Mouse (Mus musculus): ENCODE results near the gene Vezf1. TPM values are rescaled to one million over a fixed set of nuclear protein-coding genes. Genes with fewer than 3 reads are reported as not detected.
A peak's percentile ranks its signal among the peaks of the same experiment; 100 is the strongest.

The Vezf1 gene
- polyA plus RNA-seq, 1 experiment from 2014 or later: 46.5 TPM

DNA sequence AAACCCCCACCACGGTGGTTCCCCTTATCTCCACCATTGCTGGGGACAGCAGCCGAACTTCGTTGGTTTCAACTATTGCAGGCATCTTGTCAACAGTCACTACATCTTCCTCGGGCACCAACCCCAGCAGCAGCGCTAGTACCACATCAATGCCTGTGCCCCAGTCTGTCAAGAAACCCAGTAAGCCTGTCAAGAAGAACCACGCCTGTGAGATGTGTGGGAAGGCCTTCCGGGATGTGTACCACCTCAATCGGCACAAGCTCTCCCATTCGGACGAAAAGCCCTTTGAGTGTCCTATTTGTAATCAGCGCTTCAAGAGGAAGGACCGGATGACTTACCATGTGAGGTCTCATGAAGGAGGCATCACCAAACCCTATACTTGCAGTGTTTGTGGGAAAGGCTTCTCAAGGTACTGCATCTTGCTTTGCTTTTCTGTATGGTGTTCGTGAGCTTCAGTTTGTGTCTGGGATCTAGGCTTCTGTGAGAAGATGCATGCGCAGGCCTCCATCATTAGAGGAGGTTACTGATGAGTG is 5.3 kb downstream of the Vezf1 start:
- H3K4me1 ChIP-seq (ENCODE audit: control insufficient read depth, insufficient read depth, low read length): peaks cover 23% of the 10 kb centered on the region
- no peaks in the 10 kb centered on the region for H3K9me3 ChIP-seq (ENCODE audit: control insufficient read depth, low read depth, low read length)
- H3K27me3 ChIP-seq (ENCODE audit: control insufficient read depth, insufficient read depth, low read length): no peaks in the 10 kb centered on the region
- no peak overlapping the region for H3K4me3 ChIP-seq (ENCODE audit: low read depth, low read length)
- H3K9ac ChIP-seq (replicated peaks; ENCODE audit: low read depth, low read length): no peak overlapping the region
- ATAC-seq (ENCODE audit: insufficient number of reproducible peaks, insufficient read depth, low FRiP score, low read depth): no peak
- H3K27ac ChIP-seq (ENCODE audit: low read length): no peak overlapping the region
- H3K36me3 ChIP-seq (ENCODE audit: control insufficient read depth, insufficient read depth, low read length): peaks cover 37% of the 10 kb centered on the region
- WGBS: 79% methylated on average over 14 of the region's 14 CpGs
- no peak overlapping the region for H3K4me2 ChIP-seq (replicated peaks; ENCODE audit: low read depth, low read length)

DNA sequence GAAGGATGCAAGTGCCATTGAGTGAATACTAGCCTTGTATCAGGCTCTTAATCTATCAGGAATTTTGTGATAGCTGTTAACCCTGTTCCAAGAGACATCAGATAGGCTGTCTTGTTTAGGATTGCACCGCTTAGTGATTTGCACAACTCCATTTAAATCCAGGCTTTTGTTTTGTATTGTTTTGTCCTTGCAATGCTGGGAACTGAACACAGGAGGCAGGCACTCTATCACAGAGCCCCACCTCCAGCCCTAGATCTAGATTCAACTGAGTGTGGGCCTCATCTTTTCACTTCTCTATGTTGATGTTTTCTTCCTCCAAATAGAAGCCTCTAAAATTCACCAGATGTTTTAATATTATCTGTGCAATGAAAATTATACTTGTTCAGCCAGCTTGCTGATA is 7.6 kb downstream of the Vezf1 start:
- 86% methylated on average over 1 of the region's 1 CpGs for WGBS
- no peak overlapping the region for H3K4me3 ChIP-seq (ENCODE audit: low read depth, low read length)
- H3K36me3 ChIP-seq (ENCODE audit: control insufficient read depth, insufficient read depth, low read length): peaks cover 60% of the 10 kb centered on the region
- no peak overlapping the region for H3K27ac ChIP-seq (ENCODE audit: low read length)
- no peaks in the 10 kb centered on the region for H3K9me3 ChIP-seq (ENCODE audit: control insufficient read depth, low read depth, low read length)
- H3K27me3 ChIP-seq (ENCODE audit: control insufficient read depth, insufficient read depth, low read length): no peaks in the 10 kb centered on the region
- H3K4me2 ChIP-seq (replicated peaks; ENCODE audit: low read depth, low read length): no peak overlapping the region
- no peak for ATAC-seq (ENCODE audit: insufficient number of reproducible peaks, insufficient read depth, low FRiP score, low read depth)
- peaks cover 14% of the 10 kb centered on the region for H3K4me1 ChIP-seq (ENCODE audit: control insufficient read depth, insufficient read depth, low read length)
- no peak overlapping the region for H3K9ac ChIP-seq (replicated peaks; ENCODE audit: low read depth, low read length)

DNA sequence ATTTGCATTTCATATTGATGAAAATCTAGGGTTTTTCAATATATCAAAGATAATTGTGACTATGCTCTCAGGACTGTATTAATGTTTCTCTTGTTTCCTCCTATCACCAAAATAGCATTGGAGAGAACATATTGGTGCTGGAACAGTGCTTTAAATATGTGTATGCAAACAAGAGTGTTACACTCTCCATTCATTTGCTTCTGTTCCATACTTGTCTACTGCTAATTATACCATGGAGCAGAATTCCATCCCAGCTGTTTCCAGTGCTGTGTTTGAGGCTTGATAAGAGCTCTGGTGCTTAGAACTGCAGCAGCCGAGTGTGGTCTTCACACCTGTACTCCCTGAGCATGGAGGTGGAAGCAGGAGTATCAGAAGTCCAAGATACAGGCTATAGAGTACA is 8.3 kb downstream of the Vezf1 start:
- H3K9me3 ChIP-seq (ENCODE audit: control insufficient read depth, low read depth, low read length): no peaks in the 10 kb centered on the region
- H3K27ac ChIP-seq (ENCODE audit: low read length): no peak overlapping the region
- no peak overlapping the region for H3K9ac ChIP-seq (replicated peaks; ENCODE audit: low read depth, low read length)
- H3K4me3 ChIP-seq (ENCODE audit: low read depth, low read length): no peak overlapping the region
- no peak for ATAC-seq (ENCODE audit: insufficient number of reproducible peaks, insufficient read depth, low FRiP score, low read depth)
- H3K27me3 ChIP-seq (ENCODE audit: control insufficient read depth, insufficient read depth, low read length): no peaks in the 10 kb centered on the region
- no peak overlapping the region for H3K4me2 ChIP-seq (replicated peaks; ENCODE audit: low read depth, low read length)
- WGBS: 77% methylated on average over 1 of the region's 1 CpGs
- peaks cover 7% of the 10 kb centered on the region for H3K4me1 ChIP-seq (ENCODE audit: control insufficient read depth, insufficient read depth, low read length)
- peaks cover 67% of the 10 kb centered on the region for H3K36me3 ChIP-seq (ENCODE audit: control insufficient read depth, insufficient read depth, low read length)

DNA sequence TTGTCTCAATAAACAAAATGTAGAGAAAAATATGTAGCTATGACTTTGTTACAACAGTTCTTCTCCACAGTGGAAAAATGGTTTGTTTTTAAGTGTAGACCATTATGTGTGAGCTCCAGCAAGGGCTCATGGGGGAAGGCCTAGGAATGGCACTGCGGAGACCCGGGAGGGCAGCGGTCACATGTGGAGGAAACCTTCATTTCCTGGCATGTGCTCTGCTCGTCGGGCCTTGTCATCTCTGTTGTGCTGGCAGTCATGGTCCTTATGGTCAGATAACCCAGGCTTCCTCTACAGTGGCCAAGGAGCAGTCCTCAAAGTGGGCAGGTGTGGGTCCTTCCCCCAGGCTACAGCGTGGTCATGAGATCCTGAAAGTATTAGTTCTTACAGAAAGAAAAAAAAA is 15.6 kb downstream of the Vezf1 start:
- H3K4me2 ChIP-seq (replicated peaks; ENCODE audit: low read depth, low read length): no peak overlapping the region
- H3K4me1 ChIP-seq (ENCODE audit: control insufficient read depth, insufficient read depth, low read length): no peaks in the 10 kb centered on the region
- H3K36me3 ChIP-seq (ENCODE audit: control insufficient read depth, insufficient read depth, low read length): peaks cover 45% of the 10 kb centered on the region
- no peak for ATAC-seq (ENCODE audit: insufficient number of reproducible peaks, insufficient read depth, low FRiP score, low read depth)
- no peaks in the 10 kb centered on the region for H3K27me3 ChIP-seq (ENCODE audit: control insufficient read depth, insufficient read depth, low read length)
- H3K27ac ChIP-seq (ENCODE audit: low read length): no peak overlapping the region
- no peak overlapping the region for H3K9ac ChIP-seq (replicated peaks; ENCODE audit: low read depth, low read length)
- 75% methylated on average over 6 of the region's 6 CpGs for WGBS
- H3K4me3 ChIP-seq (ENCODE audit: low read depth, low read length): no peak overlapping the region
- H3K9me3 ChIP-seq (ENCODE audit: control insufficient read depth, low read depth, low read length): no peaks in the 10 kb centered on the region

DNA sequence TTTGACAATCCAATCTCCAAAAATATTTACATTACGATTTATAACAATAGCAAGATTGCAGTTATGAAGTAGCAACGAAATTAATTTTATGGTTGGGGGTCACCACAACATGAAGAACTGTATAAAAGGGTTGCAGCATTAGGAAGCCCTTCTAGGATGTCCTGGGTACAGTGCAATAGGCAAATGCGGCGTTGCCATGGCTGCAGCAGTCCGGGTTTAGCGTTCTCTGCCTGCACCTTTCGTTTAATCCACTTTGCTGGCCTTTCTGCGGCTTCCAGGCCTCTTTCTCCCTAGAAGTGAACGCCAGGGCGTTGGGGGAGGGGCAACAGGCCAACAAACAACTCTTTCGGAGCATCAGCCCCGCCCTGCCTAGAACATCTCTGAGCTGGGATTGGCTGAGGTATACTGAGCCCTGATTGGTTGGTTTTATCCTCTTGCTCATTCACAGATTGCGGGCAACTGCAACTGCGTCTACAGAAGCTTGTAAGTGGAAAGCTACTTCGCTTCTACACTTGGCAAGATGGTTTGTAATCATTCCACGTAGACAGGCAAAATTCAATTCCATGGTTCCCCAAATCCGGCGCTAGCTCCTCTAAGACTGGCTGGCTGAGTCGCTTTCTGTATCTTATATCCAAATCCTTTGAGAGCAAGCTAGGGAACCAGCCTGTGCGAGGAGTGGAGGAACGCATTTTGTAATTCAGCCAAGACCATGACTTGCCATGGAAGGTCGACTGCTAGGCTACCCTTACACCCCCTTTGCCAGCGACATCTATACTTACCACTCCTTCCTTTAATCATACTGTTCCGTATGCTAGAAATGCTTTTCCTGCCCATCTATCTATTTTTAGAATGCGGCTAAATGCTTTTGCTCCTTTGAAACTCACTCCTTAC is 18.9 kb downstream of the Vezf1 start:
- WGBS: 6% methylated on average over 25 of the region's 25 CpGs

DNA sequence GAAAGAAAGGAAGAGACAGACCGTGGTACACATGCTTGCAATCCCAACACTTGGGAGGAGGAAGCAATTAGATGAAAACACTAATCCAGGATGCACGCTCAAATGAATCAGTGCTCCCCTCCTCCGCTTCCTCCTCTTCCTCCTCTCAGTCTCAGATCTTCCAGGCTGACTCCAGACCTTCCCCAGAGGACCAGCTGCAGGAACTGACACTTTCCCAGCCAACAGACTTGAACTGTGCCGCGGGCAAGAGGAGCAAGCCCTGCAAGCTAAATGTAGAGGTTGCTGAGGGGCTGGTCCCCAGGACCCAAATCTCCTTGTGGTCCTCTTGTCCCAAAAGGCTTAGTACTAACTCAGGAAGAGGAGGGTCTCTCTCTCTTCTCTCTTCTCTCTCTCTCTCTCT is 21.1 kb downstream of the Vezf1 start:
- Histone ChIP-seq H3K4me3 (ENCODE audit: low read depth, low read length) (no peak overlapping the region), H3K36me3 (ENCODE audit: control insufficient read depth, insufficient read depth, low read length) (peaks cover 3% of the 10 kb centered on the region), H3K27me3 (ENCODE audit: control insufficient read depth, insufficient read depth, low read length) (no peaks in the 10 kb centered on the region), H3K9me3 (ENCODE audit: control insufficient read depth, low read depth, low read length) (no peaks in the 10 kb centered on the region), H3K4me1 (ENCODE audit: control insufficient read depth, insufficient read depth, low read length) (no peaks in the 10 kb centered on the region), H3K4me2 (replicated peaks; ENCODE audit: low read depth, low read length) (no peak overlapping the region), H3K27ac (ENCODE audit: low read length) (no peak overlapping the region), H3K9ac (replicated peaks; ENCODE audit: low read depth, low read length) (no peak overlapping the region)
- 67% methylated on average over 5 of the region's 5 CpGs for WGBS
- no peak for ATAC-seq (ENCODE audit: insufficient number of reproducible peaks, insufficient read depth, low FRiP score, low read depth)

More for the DNA sequence above, 18.9 kb downstream of the Vezf1 start:
- Histone ChIP-seq H3K36me3 (ENCODE audit: control insufficient read depth, insufficient read depth, low read length) (peaks cover 13% of the 10 kb centered on the region), H3K27ac (ENCODE audit: low read length) (peak overlapping the region; percentile 39; the same call in 1 of the 2 replicates), H3K4me1 (ENCODE audit: control insufficient read depth, insufficient read depth, low read length) (no peaks in the 10 kb centered on the region), H3K9ac (replicated peaks; ENCODE audit: low read depth, low read length) (no peak overlapping the region), H3K27me3 (ENCODE audit: control insufficient read depth, insufficient read depth, low read length) (no peaks in the 10 kb centered on the region), H3K4me2 (replicated peaks; ENCODE audit: low read depth, low read length) (peak overlapping the region; percentile 54), H3K9me3 (ENCODE audit: control insufficient read depth, low read depth, low read length) (no peaks in the 10 kb centered on the region), H3K4me3 (ENCODE audit: low read depth, low read length) (peak overlapping the region; percentile 29)
- ATAC-seq (ENCODE audit: insufficient number of reproducible peaks, insufficient read depth, low FRiP score, low read depth): peak; percentile 95

DNA sequence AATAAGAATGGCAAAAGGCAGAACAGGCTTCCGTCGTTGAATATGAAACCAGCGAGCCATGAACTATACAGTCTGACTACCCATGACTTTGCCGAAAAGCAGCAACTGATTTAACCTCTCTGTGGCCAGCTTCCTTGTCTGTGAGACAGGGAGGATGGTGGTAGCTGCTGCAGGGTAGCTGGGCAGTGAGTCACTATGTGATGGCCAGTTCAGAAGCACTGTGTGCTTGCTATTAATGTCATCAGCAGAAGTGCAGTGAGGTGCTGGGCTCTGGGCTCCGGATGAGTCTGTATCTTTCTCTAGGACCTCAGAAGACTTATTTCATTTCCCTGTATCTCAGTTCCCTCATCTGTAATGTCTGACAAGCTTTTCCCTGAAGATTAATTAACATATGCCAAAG is 22.2 kb downstream of the Vezf1 start:
- no peak overlapping the region for H3K27ac ChIP-seq (ENCODE audit: low read length)
- H3K4me2 ChIP-seq (replicated peaks; ENCODE audit: low read depth, low read length): no peak overlapping the region
- ATAC-seq (ENCODE audit: insufficient number of reproducible peaks, insufficient read depth, low FRiP score, low read depth): no peak
- H3K4me1 ChIP-seq (ENCODE audit: control insufficient read depth, insufficient read depth, low read length): no peaks in the 10 kb centered on the region
- H3K4me3 ChIP-seq (ENCODE audit: low read depth, low read length): no peak overlapping the region
- H3K9me3 ChIP-seq (ENCODE audit: control insufficient read depth, low read depth, low read length): no peaks in the 10 kb centered on the region
- H3K36me3 ChIP-seq (ENCODE audit: control insufficient read depth, insufficient read depth, low read length): no peaks in the 10 kb centered on the region
- H3K27me3 ChIP-seq (ENCODE audit: control insufficient read depth, insufficient read depth, low read length): no peaks in the 10 kb centered on the region
- H3K9ac ChIP-seq (replicated peaks; ENCODE audit: low read depth, low read length): no peak overlapping the region
- 77% methylated on average over 5 of the region's 5 CpGs for WGBS

DNA sequence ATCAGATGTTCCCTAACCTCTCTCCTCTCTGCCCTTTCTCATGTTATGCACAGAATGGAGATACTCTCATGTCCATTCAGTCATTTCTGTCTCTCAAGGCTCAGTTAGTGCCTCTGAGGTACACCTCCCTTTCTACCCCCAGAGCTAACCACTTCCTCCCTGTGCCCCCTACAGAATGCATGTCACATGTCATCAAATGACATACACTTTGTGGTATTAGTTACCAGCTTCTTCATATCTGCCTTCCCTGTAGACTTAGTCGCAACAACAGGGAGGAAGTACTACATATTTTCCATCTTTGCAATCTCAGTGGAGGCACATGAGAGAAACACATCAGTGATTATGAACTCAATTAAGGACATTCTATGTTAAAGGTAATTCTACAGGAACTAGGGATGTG is 23.9 kb downstream of the Vezf1 start:
- WGBS: 82% methylated on average over 1 of the region's 1 CpGs
- no peak for ATAC-seq (ENCODE audit: insufficient number of reproducible peaks, insufficient read depth, low FRiP score, low read depth)
- peaks cover 2% of the 10 kb centered on the region; the same call in 1 of the 2 replicates for H3K4me1 ChIP-seq (ENCODE audit: control insufficient read depth, insufficient read depth, low read length)

More for the DNA sequence above, 23.9 kb downstream of the Vezf1 start:
- Histone ChIP-seq H3K36me3 (ENCODE audit: control insufficient read depth, insufficient read depth, low read length) (no peaks in the 10 kb centered on the region), H3K9me3 (ENCODE audit: control insufficient read depth, low read depth, low read length) (no peaks in the 10 kb centered on the region), H3K4me2 (replicated peaks; ENCODE audit: low read depth, low read length) (no peak overlapping the region), H3K27ac (ENCODE audit: low read length) (no peak overlapping the region), H3K4me3 (ENCODE audit: low read depth, low read length) (no peak overlapping the region), H3K27me3 (ENCODE audit: control insufficient read depth, insufficient read depth, low read length) (no peaks in the 10 kb centered on the region), H3K9ac (replicated peaks; ENCODE audit: low read depth, low read length) (no peak overlapping the region)
